Mouse (Mus musculus): Measurements from ENCODE around the gene Hoxb7.

The Hoxb7 gene

GRCm38 (mm10) chr11:96285771-96286738, at the start of gene Hoxb7:
Gene Hoxb7, plus strand, starts transcription at chr11:96286623.
- ATAC-seq (ENCODE audit: insufficient number of reproducible peaks, low FRiP score, low TSS enrichment) = no peak

DNA sequence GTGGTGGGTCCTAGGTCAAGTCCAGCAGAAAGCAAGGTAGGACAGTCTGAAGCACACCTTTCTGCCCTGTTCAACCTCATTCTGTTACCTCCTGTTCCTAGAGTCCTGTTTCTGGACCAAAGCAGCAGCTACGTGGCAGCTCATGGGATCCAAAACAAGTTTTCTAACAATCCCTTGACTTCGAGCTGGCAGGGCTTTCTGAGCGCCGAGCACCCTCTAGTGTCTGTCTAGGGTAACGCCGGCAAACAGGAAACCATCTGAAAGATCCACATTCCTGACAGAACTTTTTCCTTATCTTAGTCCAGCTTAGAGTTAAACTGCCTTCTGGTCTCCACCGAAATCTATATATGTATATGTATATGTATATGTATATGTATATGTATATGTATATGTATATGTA, 46.2 kb upstream of the Hoxb7 start:
- no peak for ATAC-seq (ENCODE audit: insufficient number of reproducible peaks, low FRiP score, low TSS enrichment)

DNA sequence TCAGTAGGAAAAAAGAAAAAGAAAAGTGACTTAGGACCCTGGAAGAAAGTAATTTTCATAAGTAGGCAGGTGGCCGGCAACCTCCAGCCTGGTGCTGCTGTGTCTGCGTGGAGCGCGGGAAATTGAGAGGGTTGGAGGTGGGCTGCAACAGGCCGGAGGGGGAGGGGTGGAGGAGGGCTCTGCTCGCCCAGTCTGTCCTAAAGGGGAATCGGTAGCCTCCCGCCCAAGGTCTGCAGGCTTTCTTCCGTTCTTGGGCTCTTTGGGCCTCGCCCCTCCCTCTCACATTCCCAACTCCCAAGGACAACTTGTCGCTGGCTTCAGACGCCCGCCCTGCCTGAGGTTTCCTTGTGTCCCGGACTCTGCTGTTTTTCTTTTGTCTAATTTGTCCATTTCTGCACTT, 35.5 kb upstream of the Hoxb7 start:
- ATAC-seq (ENCODE audit: insufficient number of reproducible peaks, low FRiP score, low TSS enrichment) = no peak

DNA sequence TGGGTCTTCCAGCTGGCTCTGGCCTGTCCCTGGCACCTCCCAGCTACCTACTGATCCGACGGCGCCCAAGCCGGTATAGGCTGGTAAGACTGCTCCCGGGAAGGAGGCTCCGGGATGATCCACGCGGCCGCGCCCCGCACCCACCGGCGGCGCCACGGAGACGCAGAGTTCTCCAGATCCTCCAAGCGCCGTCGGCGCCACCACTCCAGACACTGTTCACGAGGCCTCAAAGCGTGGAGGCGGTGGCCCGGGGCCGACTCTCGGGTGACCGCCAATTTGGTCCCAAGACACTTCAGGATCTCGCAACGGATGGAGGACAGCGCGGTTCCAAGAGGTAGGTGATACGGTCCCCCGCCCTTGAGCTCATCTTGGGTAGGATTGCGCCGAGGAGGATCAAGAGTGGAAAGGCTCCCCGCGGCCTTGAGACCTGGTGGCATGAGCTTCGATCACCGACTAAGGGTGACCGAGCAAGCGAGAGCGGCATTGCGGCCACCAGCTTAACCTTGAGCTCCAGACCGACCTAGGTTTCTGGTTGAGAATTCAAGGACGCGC, 34.9 kb upstream of the Hoxb7 start:
- ATAC-seq (ENCODE audit: insufficient number of reproducible peaks, low FRiP score, low TSS enrichment) = no peak

DNA sequence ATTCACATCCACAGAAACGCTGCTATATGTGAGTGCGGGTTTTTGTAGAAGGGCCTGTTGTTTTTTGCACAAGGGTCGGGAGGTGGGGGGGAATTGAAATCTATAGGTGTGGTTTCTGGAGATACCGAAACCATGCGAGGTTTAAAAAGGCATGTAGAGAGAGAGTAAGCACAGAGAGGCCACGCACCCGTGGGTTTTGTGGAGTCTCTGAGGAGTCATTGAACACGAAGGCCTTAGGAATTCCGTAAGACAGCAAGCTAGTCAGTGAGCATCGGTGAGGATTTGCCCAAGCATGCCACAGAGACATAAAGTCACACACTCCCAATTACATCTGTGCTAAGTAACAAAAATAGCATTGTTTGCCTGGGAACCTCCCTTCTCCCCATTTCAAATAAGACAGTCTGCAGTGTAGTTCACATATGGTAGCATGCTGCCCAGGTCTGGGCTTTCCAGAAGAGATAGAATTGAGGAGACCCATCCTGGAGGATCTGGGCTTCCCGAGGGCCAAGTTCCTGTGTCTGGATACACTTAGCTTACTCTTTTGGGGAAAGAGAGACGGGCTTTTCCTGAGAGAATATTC, 33.8 kb upstream of the Hoxb7 start:
- no peak for ATAC-seq (ENCODE audit: insufficient number of reproducible peaks, low FRiP score, low TSS enrichment)

DNA sequence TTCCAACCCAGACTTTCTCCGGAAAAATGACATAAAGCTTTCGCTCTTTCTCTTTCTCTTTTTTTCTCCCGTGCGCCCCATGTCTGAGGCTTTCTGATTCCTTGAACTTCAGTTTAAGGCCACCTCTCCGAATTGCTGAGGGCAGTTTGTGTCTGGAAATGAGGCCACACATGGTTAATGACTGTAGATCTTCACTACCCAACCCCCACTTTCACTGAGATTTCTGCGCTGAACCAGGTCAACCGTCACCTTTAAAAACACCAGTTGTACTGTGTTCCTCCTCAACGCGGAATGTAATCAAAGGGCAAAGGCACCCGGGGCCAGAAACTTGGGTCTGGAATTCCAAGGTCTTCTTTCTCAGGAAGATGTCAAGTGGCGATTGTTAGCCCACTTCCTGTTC, 32.2 kb upstream of the Hoxb7 start:
- no peak for ATAC-seq (ENCODE audit: insufficient number of reproducible peaks, low FRiP score, low TSS enrichment)

- ATAC-seq (ENCODE audit: insufficient number of reproducible peaks, low FRiP score, low TSS enrichment) = no peak
These were observed 31.1 kb upstream of the Hoxb7 start for GRCm38 (mm10) chr11:96255111-96255995.

DNA sequence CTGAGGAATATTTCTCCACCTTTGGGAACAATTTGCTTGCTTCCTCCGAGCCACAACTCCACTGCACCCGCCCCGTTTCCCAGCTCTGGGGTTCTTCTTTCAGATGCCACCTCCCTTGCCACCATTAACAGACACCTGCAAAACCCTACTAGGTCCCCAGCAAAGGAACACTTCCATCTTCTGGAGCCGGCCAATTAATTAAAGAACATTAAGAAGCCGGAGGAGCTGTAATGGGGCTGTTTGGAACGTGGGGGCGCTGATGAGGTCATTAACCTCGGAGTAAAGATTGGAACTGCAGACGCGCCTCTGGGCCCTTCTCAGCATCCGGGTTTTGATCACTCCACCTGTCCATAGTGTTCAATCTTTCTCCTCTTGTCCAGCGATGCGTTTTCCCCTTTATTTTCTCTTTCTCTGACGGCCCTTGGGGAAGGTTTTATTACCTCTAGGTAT, 30.4 kb upstream of the Hoxb7 start:
- ATAC-seq (ENCODE audit: insufficient number of reproducible peaks, low FRiP score, low TSS enrichment) = no peak

DNA sequence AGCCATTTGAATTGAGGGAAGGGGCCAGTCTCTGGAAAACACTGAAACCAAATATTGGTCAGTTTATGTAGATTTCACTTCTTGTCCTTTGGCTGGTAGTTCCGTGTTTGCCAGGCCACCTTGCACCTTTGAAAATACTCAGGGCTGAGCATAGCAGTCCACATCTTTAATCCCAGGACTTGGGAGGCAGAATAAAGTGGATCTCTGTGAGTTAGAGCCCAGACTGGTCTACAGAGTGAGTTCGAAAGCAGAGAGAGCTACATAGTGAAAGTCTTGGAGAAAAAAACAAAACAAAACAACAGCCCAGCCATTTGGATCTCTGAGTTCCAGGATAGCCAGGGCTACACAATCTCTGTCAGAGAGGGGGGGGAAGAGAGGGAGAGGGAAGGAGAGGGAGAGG, 29.3 kb upstream of the Hoxb7 start:
- ATAC-seq (ENCODE audit: insufficient number of reproducible peaks, low FRiP score, low TSS enrichment) = no peak

DNA sequence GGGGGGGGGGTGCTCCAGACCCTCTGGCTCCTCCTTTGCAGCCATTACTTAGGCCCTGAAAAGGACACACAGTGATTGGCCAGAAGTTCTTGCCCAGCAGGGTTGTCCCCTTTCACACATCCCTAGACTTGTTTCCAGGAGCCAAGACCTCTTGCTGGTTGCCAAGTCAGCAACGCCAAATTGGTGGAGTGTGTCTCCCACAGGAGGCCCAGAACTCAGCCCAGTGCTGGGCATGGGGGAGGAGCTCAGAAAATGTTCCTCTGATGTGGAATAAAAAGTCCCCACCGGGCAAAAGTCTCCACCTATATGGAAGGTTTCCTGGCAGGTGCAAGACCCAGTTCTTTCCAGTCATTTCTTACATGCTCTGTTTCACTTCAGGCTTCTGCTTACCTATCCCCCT, 27.4 kb upstream of the Hoxb7 start:
- no peak for ATAC-seq (ENCODE audit: insufficient number of reproducible peaks, low FRiP score, low TSS enrichment)

DNA sequence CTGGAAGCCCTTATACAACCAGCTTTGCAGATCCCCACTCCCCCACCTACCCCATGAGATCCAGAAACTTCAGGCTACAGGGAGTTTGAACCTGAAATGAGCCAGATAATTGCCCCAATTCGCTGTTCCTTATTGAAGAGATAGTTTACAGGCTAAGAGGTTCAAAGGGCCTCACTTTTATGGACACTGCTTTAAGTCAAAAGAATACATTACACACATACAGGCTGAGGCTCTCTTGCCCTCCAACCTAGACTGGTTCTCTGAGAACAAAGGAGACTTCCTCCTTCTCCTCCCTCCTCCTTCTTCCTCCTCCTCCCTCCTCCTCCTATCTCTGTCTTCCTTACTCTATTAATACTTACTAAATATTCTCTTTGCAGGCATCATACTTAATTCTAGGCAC, 26.9 kb upstream of the Hoxb7 start:
- no peak for ATAC-seq (ENCODE audit: insufficient number of reproducible peaks, low FRiP score, low TSS enrichment)

DNA sequence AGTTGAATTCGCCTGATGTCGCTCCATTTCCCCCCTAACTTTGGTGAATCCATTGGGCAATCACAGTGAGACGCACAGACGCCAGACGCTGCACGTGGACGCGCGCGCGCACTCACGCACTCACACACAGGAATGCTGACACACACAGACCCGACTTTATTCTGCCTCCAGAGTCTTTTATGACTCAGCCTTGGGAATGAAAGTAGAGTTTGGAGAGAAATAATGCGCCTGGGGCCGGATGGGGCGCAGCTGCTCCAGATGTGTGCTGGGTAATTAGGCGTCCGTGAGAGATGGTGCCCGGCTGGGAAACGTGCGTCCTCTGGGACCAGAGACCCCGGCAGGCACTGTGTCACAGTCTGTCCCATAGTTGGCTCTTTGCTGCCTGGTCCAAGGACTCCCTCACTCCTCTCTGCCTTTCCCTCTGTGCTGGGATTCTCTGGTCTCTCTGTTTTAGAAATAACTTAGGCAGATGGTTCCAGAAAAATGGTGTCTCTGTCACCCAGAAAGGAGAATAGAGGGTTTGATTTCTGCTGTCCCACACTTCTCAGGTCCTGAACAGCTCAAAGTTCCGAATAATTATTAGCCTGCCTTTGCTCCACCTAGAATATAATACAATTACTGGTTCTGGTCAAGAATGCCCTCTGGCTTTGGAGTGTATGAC, 26.0 kb upstream of the Hoxb7 start:
- ATAC-seq (ENCODE audit: insufficient number of reproducible peaks, low FRiP score, low TSS enrichment) = no peak

- no peak for ATAC-seq (ENCODE audit: insufficient number of reproducible peaks, low FRiP score, low TSS enrichment)
These were observed 25.0 kb upstream of the Hoxb7 start for GRCm38 (mm10) chr11:96261323-96261890.

DNA sequence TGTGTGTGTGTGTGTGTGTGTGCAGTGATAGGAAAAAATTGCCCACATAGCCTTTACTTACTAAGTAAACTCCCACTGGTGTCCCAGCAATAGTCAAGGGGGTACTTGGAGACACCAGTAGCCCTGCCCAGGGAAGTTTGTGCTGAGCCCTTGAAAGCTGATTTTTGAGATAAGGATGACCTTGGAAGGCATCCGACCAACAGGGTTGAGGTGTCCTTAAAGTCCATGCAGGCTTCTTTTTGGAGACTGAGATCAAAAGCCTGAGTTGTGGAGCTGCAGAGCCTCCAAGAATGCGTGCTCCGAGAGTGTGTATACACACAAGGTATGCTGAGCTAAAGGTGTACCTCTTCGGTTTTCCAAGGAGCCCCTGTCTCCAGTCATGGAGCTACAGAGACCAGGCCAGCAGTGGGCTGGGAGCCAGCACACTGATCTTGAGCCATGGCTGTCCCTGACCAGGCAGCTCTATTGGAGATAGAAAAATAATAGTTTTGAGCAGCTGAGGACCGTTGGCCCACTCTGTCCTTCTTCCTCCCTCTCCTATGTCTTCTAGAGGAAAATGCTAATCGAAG, 24.1 kb upstream of the Hoxb7 start:
- ATAC-seq (ENCODE audit: insufficient number of reproducible peaks, low FRiP score, low TSS enrichment) = no peak

- ATAC-seq (ENCODE audit: insufficient number of reproducible peaks, low FRiP score, low TSS enrichment) = no peak
These were observed 22.6 kb upstream of the Hoxb7 start for GRCm38 (mm10) chr11:96263636-96264389.

DNA sequence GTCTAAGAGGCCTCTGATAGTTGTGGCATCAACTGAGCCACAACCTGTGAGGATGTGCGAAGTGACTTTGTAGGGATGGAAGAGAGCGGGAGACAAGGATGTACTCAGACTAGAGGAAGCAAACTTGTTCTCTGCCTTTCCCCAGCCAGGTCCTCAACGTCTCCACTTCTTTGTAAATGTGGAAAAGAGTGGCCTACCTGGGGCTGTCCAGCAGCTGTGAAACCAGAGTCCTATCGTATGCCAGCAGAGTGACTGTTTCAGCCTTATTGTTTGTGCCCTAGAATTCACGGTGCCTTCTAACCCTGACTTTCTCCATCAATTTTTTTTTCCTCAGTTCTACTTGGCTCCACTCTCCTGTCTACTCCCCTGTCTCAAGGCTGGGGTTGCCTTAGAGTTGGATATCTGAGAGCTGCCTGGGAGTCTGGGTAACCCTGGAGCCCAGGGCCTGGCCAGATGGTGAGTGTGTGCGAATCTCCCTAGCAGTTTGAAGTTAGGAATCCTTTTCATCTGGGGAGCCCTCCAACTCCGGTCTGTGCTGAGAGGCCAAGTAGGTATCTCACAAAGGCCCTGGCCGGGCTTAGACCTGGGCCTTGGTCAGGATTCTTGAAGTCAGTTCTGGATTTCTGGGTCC, 21.9 kb upstream of the Hoxb7 start:
- no peak for ATAC-seq (ENCODE audit: insufficient number of reproducible peaks, low FRiP score, low TSS enrichment)

GRCm38 (mm10) chr11:96265954-96266353, 20.5 kb upstream of the Hoxb7 start:
- ATAC-seq (ENCODE audit: insufficient number of reproducible peaks, low FRiP score, low TSS enrichment) = no peak

Measured in cerebellum, adult (tissue).